Mouse (Mus musculus) frontal cortex, postnatal 36 days (tissue): ENCODE data around the gene Gigyf1.

Source experiments
- DNase-seq, 2 experiments: peaks; one replicate each; pipeline ENCODE4 v3.0.0; 2022; ENCODE audit warnings: low spot score in 2 of 2

The Gigyf1 gene

DNA sequence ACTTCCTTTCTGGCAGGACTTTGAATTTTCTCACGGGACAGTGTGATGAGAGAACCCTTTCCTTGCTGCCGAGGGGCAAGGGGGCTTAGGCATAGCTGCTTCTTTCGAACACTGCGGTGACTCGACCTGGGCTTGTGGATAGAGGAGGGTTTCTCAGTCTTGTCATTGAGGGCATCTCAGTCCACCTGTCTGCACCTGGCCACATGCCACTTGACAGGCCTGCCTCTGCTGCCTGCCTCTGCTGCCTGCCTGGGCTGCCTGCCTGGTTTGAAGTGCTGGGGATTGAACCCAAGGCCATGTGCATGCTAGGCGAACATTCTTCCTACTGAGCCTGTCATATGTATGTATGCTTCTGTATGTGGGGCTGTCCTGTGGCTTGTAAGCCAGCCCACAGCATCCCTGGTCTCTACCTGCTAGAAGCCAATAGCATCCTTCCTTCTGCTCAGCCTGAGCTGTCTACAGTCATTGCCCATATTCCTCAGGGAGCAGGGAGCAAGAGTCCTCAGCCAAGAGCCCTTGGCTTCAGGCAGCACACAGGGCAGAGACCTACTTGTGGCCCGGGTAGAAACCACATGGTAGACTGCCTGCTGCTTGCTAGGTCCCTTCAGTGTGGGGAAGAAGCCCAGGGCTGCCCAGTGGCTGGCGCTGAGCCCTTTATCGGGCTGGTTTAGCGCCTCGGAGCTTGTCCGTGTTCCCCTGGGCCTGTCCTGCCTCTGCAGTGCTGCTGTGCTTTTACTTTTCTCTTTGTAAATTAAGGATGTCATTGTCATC, 4.2 kb upstream of the Gigyf1 start:
- no peak for DNase-seq

GRCm38 (mm10) chr5:137514811-137515210, 3.5 kb upstream of the Gigyf1 start:
- no peak for DNase-seq

GRCm38 (mm10) chr5:137519691-137520550, 1.6 kb downstream of the Gigyf1 start:
- DNase-seq, result no peak

DNA sequence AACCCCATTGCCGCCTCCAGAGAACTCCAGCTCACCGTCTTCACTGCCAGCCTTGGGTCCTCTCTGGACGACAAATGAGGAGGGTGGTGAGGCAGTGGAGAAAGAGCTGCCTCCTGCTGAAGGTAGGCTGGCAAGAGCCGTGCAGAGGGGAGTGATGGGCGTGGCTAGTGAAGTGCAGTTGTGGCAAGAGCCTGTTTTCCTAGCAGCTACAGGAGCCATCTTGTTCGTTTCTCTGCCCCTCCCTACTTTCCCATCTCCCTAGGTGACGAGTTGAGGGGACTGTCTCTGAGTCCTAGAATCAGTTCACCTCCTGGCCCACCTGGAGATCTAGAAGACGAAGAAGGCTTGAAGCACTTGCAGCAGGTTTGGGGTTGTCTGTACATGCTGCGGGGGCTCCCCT, 3.5 kb downstream of the Gigyf1 start:
- DNase-seq, result no peak

DNA sequence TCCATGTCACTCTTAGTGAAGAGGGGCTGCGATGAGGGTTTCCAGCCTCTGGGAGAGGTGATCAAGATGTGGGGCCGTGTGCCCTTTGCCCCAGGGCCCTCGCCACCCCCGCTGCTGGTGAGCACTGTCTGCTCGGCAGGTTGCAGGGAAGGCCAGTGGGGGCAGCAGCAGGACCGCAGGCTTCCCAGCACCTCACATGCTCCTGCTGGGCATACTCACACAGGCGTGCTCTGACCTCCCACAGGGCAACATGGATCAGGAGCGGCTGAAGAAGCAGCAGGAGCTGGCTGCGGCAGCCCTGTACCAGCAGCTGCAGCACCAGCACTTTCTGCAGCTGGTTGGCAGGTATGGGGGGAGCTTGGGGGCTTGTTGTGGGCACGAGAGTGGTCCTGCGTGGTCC, 4.4 kb downstream of the Gigyf1 start:
- no peak for DNase-seq

DNA sequence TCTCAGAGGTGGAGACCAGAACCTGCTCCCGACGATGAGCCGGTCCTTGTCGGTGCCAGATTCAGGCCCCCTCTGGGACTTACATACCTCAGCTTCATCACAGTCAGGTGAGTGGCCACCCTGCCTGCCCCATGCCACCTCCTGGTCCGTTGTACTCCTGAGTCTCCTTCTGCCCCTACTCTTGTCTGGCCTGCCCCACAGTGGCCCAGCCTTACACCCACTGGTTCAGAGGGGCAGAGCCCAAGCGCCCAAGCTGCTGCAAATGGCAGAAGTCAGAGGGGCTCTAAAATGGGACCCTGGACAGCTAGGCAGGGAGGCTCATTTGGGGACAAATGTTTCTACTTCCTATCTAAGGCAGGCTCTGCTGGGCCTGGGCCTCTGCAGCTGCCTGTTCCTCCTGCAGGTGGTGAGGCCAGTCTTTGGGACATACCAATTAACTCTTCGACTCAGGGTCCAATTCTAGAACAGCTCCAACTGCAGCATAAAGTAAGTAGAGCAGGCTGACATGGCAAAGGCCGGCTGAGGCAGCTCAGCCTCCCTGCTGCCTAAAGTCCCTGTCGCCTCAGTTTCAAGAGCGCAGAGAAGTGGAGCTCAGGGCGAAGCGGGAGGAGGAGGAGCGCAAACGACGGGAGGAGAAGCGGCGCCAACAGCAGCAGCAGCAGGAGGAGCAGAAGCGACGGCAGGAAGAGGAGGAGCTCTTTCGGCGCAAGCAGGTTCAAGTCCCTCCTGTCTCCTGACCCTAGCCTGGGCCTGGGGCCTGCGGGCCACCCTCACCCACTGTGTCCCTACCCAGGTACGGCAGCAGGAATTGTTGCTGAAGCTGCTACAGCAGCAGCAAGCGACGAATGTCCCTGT, 5.3 kb downstream of the Gigyf1 start:
- DNase-seq, result no peak

GRCm38 (mm10) chr5:137524251-137524515, 5.8 kb downstream of the Gigyf1 start:
- no peak for DNase-seq

DNA sequence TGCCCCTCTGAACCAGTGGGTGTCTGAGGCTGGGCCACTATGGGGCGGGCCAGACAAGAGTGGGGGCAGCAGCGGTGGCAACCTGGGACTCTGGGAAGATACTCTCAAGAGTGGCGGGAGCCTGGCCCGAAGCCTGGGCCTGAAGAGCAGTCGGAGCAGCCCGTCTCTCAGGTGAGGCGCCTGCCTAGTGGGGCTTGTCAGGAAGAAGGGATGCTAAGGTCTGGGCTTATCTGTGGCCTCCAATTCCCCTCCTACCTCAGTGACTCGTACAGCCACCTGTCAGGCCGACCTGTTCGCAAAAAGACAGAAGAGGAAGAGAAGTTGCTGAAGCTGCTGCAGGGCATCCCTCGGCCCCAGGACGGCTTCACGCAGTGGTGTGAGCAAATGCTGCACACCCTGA, 6.3 kb downstream of the Gigyf1 start:
- no peak for DNase-seq

DNA sequence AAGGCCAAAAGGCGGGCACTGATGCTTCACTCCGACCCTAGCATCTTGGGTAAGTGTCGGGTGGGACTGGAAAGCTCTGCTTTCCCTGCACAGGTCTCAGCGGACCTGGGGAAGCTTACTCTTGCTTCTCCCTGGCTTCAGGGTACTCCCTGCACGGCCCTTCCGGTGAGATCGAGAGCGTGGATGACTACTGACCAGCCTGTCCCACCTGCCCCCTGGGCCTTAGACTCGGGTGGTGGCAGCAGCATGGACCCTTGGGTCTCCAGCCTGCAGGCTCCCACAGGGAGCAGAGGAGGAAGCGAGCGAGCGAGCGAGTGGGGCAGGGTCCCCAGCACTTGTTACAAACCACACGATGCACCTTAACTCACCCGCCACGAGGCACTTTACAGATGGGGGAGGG, 7.2 kb downstream of the Gigyf1 start:
- no peak for DNase-seq

DNA sequence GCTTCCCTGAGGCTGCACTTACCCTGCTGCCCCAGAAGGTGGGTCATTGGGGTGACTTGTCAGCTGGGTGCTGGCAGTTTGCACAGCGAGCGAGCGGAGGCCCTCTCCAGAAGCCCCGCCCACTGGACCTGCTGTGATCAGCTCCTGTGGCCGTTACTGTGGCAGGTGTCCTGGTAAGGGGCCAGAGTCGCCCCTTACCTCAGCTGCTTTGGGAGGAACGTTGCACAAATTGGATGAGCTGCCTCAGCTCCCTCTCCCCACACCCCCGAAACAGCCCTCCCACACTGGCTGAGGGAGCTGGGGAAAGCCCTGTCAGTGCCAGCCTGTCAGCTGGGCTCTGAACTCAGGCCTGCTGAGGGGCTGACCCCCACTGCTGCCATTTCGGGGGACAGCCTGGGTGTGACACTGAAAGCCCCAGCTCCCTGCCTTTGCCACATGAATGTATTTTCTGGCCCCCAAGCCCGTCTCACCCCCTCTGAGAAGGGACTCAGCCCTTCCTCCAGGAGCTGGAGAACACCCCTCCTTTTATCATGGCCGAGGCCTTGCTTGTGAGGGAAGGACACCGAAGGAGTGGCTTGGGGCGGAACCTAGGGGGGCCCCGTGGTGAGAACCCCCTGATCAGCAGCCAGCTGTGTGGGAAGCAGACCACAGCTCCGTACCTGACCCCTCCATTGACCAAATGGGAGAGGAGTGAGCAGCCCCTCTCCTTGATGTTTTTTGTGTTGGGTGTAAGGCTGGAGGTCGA, 8.0 kb downstream of the Gigyf1 start:
- DNase-seq, result no peak

DNA sequence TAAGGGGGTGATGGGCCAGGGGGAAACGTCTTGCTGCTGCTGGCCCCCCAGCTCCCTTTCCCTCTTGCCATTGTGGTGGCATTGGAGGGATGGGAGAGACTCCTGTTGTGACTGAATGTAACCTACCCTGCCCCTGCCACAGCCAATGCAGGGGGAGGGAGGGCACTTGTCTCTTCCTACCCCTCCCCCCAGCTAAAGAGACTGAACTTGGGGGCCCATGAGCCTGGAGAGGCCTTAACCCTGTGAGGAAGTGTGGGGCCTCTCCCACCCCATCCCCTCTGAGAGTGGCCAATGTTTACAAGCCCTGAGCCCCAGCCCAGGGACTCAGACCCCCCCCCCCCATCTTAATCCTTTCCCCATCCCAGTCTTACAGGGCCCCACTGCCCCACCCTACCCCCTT, 9.1 kb downstream of the Gigyf1 start:
- no peak for DNase-seq

DNA sequence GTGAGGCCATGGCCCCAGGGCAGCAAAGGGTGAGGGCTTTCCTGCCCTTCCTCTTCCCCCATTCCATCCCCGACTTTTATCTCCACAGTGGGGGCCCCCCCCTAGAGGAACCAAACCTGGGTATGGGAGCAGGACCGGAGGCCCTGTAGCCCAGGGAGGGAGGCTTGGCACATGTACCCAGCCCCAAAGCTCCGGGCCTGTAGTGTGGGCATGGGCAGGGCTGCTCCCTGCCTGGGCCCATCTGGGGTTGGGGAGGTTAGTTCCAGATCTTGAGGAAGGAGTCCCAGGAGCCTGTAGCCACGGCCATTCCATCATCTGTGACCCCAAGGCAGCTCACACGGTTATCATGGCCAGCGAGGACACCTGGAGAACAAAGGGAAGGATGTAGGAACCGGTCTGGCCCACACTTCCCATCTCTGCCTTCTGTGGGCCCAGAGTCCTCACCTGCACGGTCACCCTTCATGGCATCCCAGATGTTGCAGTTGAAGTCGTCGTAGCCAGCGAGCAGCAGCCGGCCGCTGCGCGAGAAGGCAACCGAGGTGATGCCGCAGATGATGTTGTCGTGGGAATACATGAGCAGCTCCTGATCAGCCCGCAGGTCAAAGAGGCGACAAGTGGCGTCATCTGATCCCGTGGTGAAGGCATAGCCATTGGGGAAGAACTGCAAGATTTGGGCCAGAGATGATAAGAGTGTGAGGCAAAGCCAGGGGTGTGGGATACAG, 10.1 kb downstream of the Gigyf1 start:
- no peak for DNase-seq

DNA sequence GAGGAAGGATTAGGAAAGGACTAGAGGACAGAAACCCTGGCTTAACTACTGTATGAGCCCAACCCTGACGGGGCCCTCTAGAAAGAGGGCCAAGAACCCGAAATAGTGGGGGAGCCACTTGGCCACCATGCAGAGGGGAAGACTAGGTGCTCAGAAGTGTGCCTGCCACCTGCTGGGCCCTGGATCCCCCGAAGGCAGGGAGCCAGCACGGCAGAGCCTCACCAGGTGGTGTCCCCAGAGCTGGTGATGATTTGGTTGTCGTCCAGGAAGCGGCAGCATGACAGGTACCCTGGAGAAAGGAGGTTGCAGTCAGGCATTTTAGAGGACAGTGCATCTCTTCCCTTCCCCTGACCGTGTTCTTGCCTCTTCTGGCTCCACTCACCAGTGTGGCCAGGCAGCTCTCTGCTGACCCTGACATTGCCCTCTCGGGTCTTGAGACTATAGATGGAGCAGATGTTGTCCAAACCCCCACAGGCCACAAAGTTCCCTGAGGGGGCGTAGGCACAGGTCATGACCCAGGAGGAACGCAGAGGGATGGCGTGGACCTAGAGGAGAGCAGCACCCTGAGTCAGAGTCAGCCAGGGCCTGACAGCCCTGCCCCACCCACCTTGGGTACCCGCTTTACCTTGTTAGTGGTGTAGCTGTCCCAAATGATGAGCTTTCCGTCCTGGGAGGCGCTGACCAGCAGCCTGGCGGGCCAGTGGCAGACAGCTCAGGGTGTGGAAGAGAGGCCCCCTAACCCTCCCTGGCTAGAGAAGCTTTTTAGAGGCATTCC, 11.1 kb downstream of the Gigyf1 start:
- DNase-seq, result no peak

DNA sequence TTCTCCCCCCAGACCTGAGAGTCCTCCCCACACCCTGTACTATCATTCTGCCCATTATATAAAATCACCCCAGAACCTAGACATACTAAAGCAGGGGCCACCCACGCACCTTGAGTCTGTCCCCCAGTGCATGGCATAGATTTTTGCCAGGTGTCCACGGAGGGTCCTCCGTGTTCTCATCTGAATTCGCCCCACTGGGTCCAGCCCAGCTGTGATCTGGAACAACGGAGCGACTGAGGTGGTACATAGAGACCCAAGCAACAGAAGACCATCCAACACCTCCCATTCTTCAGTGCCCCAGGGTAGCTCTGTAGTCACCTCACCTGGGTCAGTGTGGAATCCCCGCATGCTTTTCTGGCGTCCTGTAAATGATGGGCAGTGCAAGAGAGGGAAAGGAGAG, 11.7 kb downstream of the Gigyf1 start:
- no peak for DNase-seq

GRCm38 (mm10) chr5:137530588-137531413, 12.5 kb downstream of the Gigyf1 start:
- peak; percentile 76 to 81 for DNase-seq

GRCm38 (mm10) chr5:137531414-137532130, 13.2 kb downstream of the Gigyf1 start:
- peak in 1 of 2 experiments; percentile 56 for DNase-seq

DNA sequence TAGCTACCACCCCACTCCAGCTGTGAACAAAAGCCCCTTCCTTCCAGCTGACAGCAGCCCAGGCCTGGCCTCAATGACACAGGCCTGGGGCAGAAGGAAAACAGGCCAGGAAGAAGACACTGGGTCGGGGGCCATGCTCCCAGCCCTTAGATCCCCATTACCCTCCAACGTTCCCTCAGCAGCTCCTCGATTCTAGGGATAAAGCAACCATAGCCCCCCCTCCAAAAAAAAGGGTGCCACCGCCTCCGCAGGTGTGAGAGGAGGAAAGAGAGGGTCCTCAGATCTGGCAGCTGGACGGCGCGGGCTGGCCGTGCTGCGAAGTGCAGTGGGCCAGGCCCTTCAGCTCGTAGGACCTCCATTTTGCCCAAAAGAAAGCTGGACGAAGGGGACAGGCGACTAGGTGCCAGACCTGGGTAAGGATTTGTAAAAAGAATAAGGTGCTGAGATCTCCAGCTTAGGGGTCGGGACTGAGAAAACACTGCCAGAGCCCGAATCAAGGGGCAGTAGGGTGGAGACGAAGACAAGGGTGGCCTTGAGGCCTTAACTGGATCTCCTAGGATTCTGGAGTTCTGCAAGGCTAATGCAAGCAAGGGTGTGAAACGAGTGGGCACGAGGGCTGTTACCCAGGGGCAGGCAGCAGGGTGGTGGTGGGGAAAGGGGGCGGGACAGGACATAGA, 13.9 kb downstream of the Gigyf1 start:
- peak in 1 of 2 experiments; percentile 45 for DNase-seq

DNA sequence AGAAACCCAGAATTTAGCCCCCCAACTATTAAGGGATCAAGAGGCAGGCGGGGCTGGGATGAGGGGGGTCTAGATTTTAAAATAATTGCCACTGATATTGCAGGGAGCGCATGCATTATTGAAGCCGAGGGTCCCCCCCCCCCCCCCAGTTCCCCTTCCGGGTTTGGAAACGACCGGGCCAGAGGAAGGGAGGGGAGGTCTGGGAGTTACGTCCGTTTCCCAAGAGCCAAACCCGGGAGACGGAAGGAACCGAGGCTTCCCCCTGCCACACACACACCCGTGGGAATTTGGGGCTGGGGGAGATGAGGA, 14.4 kb downstream of the Gigyf1 start:
- no peak for DNase-seq
